Mouse (Mus musculus): Measurements from ENCODE around the gene Pfdn2.

The Pfdn2 gene

DNA sequence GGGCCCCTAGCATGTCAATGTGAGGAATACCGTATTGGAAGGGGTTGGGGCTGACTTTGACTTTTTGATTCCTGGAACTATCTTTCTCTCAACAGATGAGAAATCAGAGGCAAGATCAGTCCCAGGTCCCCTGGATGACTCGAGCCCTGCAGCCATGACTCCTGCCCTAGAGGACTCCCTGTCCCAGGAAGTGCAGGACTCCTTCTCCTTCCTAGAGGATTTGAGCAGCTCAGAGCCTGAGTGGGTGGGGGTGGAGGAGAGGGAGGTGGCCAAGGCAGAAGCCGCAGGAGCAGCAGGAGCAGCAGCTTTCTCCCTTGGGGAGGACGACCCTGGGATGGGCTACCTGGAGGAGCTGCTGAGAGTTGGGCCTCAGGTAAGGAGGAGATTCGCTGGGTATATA is 61.8 kb downstream of the Pfdn2 start:
- no peak for DNase-seq (ENCODE audit: low spot score)

Measured in urinary bladder, postnatal 25 days (tissue).